Mouse (Mus musculus) liver, adult 2 months (tissue): ENCODE measurements at regions not wholly inside any gene's neighbourhood (a gene's known extent, or its start where the extent isn't known, plus 50 kb on each side); places are given as distances from the start of the nearest gene placed in this dataset.

ENCODE experiments used
- DNase-seq: peaks from one replicate; pipeline ENCODE4 v3.0.0-alpha.2; 2011; ENCODE audit warnings: low read depth, low spot score; ENCODE audit errors: extremely low read depth
- H3K27ac ChIP-seq: fragments of 200-500 bp; replicated peaks from 2 replicates; pipeline ENCODE4 v1.5.1; 2012; ENCODE audit warnings: low read depth, mild to moderate bottlenecking, control low read depth, inconsistent platforms, low read length; ENCODE audit not compliant: insufficient read depth
- H3K27me3 ChIP-seq: fragments of 200-500 bp; 2 replicates; pipeline ENCODE4 v1.6.1; 2012; ENCODE audit warnings: mild to moderate bottlenecking, moderate library complexity, low read length, inconsistent platforms; ENCODE audit not compliant: control insufficient read depth, insufficient read depth
- H3K36me3 ChIP-seq: fragments of 200-500 bp; 2 replicates; pipeline ENCODE4 v1.6.1; 2012; ENCODE audit warnings: low read length, inconsistent platforms; ENCODE audit not compliant: control insufficient read depth, insufficient read depth
- H3K4me1 ChIP-seq: fragments of 200-500 bp; 2 replicates; pipeline ENCODE4 v1.6.1; 2011; ENCODE audit warnings: low read length; ENCODE audit not compliant: control insufficient read depth, insufficient read depth
- H3K4me3 ChIP-seq: fragments of 200-500 bp; 2 replicates; pipeline ENCODE4 v1.5.1; 2011; ENCODE audit warnings: low read depth, mild to moderate bottlenecking, control low read depth, low read length, moderate library complexity; ENCODE audit not compliant: insufficient read depth
- H3K79me2 ChIP-seq: fragments of 200-500 bp; 2 replicates; pipeline ENCODE4 v1.6.1; 2012; ENCODE audit warnings: inconsistent platforms, mild to moderate bottlenecking, low read length, moderate library complexity; ENCODE audit not compliant: control insufficient read depth, insufficient read depth
- H3K9ac ChIP-seq: fragments of 200-500 bp; 2 replicates; pipeline ENCODE4 v1.6.1; 2012; ENCODE audit warnings: low read depth, mild to moderate bottlenecking, control low read depth, inconsistent platforms, low read length
- CTCF ChIP-seq: fragments of 200-500 bp; IDR thresholded peaks from 2 replicates; pipeline ENCODE4 v1.5.1; 2011; ENCODE audit warnings: low read depth, low read length, control low read depth
- POLR2A ChIP-seq: fragments of 200-500 bp; IDR thresholded peaks from 2 replicates; pipeline ENCODE4 v1.6.1; 2011; ENCODE audit warnings: low read length, control low read depth; ENCODE audit not compliant: insufficient read depth; ENCODE audit errors: extremely low read depth
- WGBS: fragments of 180-500 bp; shearing (Covaris S2); methylation state at CpG from one replicate; pipeline ENCODE4 v1.1.7; 2018; 5-methylcytosine and 5-hydroxymethylcytosine counted together

DNA sequence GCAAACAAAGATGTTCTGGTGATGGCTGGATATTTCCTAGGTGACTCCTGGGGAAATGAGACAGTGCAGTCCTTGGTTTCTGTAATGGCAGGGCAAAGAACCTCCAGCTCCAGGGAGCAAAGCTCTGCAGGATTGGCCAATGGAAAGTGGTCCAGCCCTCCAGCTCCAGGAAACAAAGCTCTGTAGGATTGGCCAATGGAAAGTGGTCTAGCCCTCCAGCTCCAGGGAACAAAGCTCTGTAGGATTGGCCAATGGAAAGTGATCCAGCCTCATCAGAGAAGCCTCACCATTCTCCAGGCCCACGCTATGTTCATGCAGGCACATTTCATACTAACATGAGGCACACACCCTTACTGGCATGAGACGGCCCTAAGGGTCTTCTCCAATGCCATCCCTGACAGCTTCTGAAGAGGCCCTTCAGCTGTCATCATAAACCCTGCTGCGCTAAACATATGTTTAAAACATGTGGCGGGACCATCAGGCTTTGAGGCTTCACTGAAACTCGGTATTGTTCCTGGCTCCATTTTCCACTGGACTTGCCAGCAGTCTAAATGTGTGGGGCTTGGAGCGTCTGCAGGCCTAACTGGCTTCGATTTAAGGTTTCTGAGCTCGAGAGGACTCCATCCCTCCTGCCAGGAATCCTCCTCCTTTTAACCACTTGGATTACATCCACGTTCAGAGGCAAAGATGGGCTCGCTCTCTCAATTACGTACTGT is 175.3 kb upstream of the Ccdc54 start:
- H3K27me3 ChIP-seq: no peaks in the 10 kb centered on the region
- DNase-seq: no peak
- WGBS: 89% methylated on average over 11 of the region's 11 CpGs
- H3K4me1 ChIP-seq: peaks cover 6% of the 10 kb centered on the region; the same call in 1 of the 2 replicates
- H3K9ac ChIP-seq: no peak overlapping the region
- no peak overlapping the region for H3K4me3 ChIP-seq
- TF ChIP-seq POLR2A (no peak), CTCF (no peak)
- H3K27ac ChIP-seq: no peak overlapping the region
- no peaks in the 10 kb centered on the region for H3K79me2 ChIP-seq
- H3K36me3 ChIP-seq: no peaks in the 10 kb centered on the region

DNA sequence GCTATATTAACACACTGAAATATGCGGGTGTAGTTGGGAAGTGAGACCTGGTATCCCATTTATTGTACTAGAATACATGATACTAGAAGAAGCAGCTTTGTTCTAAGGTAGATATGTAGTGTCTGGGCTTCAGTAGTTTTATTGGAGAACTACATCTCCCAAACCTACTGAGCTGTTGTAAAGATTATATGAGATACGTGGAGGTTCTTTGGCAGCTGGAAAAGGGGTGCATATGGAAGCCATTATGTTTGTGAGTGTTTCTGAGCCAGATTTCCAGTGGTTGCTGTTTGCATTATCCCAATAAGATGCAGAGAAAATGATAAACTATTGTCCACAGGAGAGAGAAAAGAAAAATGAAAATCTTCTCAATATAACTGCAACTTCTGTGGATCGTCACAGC is 171.1 kb upstream of the Ccdc54 start:
- no peaks in the 10 kb centered on the region for H3K36me3 ChIP-seq
- no peak overlapping the region for H3K27ac ChIP-seq
- DNase-seq: no peak
- H3K4me1 ChIP-seq: peaks cover 6% of the 10 kb centered on the region; the same call in 1 of the 2 replicates
- no peaks in the 10 kb centered on the region for H3K79me2 ChIP-seq
- no peaks in the 10 kb centered on the region for H3K27me3 ChIP-seq
- TF ChIP-seq POLR2A (no peak), CTCF (no peak)
- WGBS: 98% methylated on average over 3 of the region's 3 CpGs
- no peak overlapping the region for H3K4me3 ChIP-seq
- no peak overlapping the region for H3K9ac ChIP-seq

DNA sequence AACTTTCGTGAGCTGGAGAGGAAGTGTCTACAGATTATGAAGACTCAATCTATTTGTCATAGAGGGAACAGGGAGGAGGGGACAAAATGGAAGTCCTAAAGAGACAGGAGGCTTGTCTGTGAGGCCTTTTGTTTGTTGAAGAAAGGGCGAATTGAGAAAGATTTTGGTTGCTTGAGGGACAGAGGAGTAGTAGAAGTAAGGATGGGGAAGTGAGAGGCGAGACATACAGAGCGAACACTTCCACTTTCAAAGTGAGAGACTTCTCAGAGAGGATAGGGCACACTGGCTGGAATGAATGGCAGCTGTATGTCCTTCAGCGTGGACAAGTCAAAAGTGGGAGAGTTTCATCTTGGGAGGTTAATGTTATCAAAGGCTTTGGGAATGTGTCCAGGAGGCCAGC is 169.0 kb upstream of the Ccdc54 start:
- H3K27ac ChIP-seq: no peak overlapping the region
- TF ChIP-seq CTCF (no peak), POLR2A (no peak)
- H3K4me1 ChIP-seq: peaks cover 6% of the 10 kb centered on the region; the same call in 1 of the 2 replicates
- DNase-seq: peak; percentile 21
- no peak overlapping the region for H3K9ac ChIP-seq
- H3K79me2 ChIP-seq: no peaks in the 10 kb centered on the region
- WGBS: 86% methylated on average over 5 of the region's 5 CpGs
- H3K4me3 ChIP-seq: no peak overlapping the region
- no peaks in the 10 kb centered on the region for H3K27me3 ChIP-seq
- no peaks in the 10 kb centered on the region for H3K36me3 ChIP-seq

DNA sequence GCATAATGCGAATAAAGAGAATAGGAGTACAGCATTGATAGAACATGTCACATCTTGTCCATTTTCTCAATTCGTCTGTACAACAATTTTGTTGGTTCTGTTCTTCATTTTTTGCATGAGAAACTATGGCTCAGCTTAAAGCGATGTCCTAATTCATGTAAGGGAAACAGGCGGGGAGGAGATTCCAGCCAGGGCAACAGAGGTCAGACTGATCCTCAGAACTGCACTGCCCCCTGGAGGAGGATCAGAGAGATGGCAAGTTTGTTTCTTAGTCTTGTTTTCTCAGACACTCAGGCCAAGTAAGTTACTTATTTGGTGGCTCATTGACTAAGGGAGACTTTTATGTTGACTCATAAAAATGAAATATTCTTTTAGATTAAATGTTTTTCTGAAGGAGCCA is 165.7 kb upstream of the Ccdc54 start:
- TF ChIP-seq CTCF: peak; percentile 80
- TF ChIP-seq POLR2A: no peak
- Histone ChIP-seq H3K36me3 (no peaks in the 10 kb centered on the region), H3K27ac (no peak overlapping the region), H3K9ac (no peak overlapping the region), H3K4me1 (peaks cover 1% of the 10 kb centered on the region; the same call in 1 of the 2 replicates), H3K27me3 (no peaks in the 10 kb centered on the region), H3K79me2 (no peaks in the 10 kb centered on the region), H3K4me3 (no peak overlapping the region)
- peak; percentile 53 for DNase-seq
- WGBS: 48% methylated on average over 4 of the region's 4 CpGs

DNA sequence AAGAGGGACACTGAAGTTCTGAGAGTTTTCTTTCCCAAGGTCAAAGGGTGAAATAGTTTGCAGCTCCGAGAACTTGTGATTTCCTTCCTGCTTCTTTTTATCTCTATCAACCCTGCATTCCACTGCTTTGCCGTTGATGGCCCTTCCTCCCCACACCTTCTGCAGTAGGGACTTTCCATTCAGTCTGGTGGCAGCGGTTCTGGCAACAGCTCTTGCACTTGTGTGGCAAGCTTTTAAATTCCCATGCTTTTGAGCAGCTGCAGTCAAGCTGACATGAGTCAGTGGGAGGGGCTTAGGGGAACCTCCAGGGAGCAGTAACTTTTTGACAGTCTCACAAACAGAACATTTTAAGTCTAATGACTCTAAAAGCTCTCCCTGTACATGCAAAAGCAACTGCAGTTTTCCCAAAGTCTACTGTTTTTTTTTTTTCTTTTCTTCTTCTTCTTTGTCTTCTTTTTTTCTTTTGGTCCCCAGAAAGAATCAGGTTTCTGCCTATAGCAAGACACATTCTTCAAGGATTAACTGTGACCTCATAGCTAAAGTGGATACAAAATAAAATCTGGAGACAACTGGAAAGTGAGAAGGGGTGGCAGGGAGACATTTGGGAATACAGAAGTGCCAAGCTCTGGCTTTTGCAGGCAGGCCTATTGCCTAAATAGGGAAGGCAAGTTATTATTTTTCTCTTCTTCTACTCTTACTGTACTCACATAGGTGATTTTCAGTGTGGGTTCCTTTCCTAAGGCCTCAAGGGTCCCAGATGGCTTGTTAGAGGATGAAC is 162.8 kb upstream of the Ccdc54 start:
- peak; percentile 20 for DNase-seq
- Histone ChIP-seq H3K9ac (no peak overlapping the region), H3K27ac (no peak overlapping the region), H3K36me3 (no peaks in the 10 kb centered on the region), H3K79me2 (no peaks in the 10 kb centered on the region), H3K4me1 (peaks cover 1% of the 10 kb centered on the region; the same call in 1 of the 2 replicates), H3K27me3 (no peaks in the 10 kb centered on the region), H3K4me3 (no peak overlapping the region)
- TF ChIP-seq CTCF: no peak
- TF ChIP-seq POLR2A: no peak
- 18% methylated on average over 3 of the region's 3 CpGs for WGBS
